Mouse (Mus musculus) stomach, embryonic 16.5 days (tissue): ENCODE measurements around the gene Gria1. TPM values are rescaled to one million over a fixed set of nuclear protein-coding genes. Genes with fewer than 3 reads are reported as not detected.

Experiments
- ATAC-seq: fragments of 200-750 bp; cut with Nextera tagmentation; 2 replicates; pipeline ENCODE4 v1.8.0; 2017; ENCODE audit warnings: moderate number of reproducible peaks, moderate TSS enrichment; ENCODE audit not compliant: insufficient read depth, low FRiP score
- H3K27ac ChIP-seq: fragments of 300-500 bp; sonication (generic); 2 replicates; pipeline ENCODE4 v1.5.1; 2014; ENCODE audit warnings: low read length
- H3K27me3 ChIP-seq: fragments of 300-500 bp; sonication (generic); 2 replicates; pipeline ENCODE4 v1.6.1; 2014; ENCODE audit warnings: low read length, control low read depth, mixed read lengths; ENCODE audit not compliant: control insufficient read depth, insufficient read depth
- H3K36me3 ChIP-seq: fragments of 300-500 bp; sonication (generic); 2 replicates; pipeline ENCODE4 v1.6.1; 2014; ENCODE audit warnings: low read length; ENCODE audit not compliant: control insufficient read depth, insufficient read depth
- H3K4me1 ChIP-seq: fragments of 300-500 bp; sonication (generic); 2 replicates; pipeline ENCODE4 v1.6.1; 2014; ENCODE audit warnings: low read length, control low read depth, mixed read lengths; ENCODE audit not compliant: control insufficient read depth, insufficient read depth
- H3K4me2 ChIP-seq: fragments of 300-500 bp; sonication (generic); 2 replicates; pipeline ENCODE4 v1.6.1; 2014; ENCODE audit warnings: low read depth, low read length, mixed read lengths
- H3K4me3 ChIP-seq: fragments of 300-500 bp; sonication (generic); replicated peaks from 2 replicates; pipeline ENCODE4 v1.5.1; 2014; ENCODE audit warnings: mild to moderate bottlenecking, low read length
- H3K9ac ChIP-seq: fragments of 300-500 bp; sonication (generic); 2 replicates; pipeline ENCODE4 v1.6.1; 2014; ENCODE audit warnings: low read length
- H3K9me3 ChIP-seq: fragments of 300-500 bp; sonication (generic); replicated peaks from 2 replicates; pipeline ENCODE4 v1.6.1; 2016; ENCODE audit warnings: low read length, control low read depth; ENCODE audit not compliant: control insufficient read depth
- WGBS: fragments of 180-500 bp; shearing (Covaris S2); extraction: QIAGEN DNeasy Blood & Tissue Kit; methylation state at CpG from one replicate; pipeline ENCODE4 v1.1.7; 2014; 5-methylcytosine and 5-hydroxymethylcytosine counted together
- polyA plus RNA-seq: library from polyadenylated mRNA; unstranded; fragments of >200 nt; fragmentation: Nextera tagmentation; extraction: Ambion mirVana; gene quantifications from 2 replicates; pipeline ENCODE4 v1.2.1, GENCODE M21; 2015

Gria1 gene
- polyA plus RNA-seq, 1 experiment from 2014 or later, result 1.7 TPM

DNA sequence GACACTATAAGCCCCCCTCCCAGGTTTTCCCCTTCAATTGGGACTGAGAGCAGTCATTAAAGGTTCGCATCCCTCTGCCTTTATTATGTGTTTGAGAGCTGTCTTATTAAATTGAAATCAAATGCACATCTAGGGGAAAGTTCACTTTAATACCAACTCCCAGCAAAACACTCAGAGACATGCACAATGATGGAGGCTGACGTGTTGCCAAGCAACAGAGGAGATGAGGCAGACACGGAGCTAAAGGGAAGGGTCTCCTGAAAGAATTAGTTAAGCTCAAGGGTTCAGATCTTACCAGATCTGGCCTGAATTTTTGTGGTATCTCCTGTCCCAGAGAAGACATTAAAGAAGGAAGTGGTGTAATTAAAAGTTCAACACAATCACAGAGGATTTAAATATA, 305.9 kb downstream of the Gria1 start:
- ATAC-seq, result no peak

GRCm38 (mm10) chr11:57317478-57317877, 306.3 kb downstream of the Gria1 start:
- Histone ChIP-seq H3K36me3 (no peaks in the 10 kb centered on the region), H3K9me3 (no peaks in the 10 kb centered on the region), H3K27me3 (no peaks in the 10 kb centered on the region), H3K4me2 (no peak overlapping the region), H3K4me1 (no peaks in the 10 kb centered on the region), H3K27ac (no peak overlapping the region), H3K4me3 (no peak overlapping the region), H3K9ac (no peak overlapping the region)
- no peak for ATAC-seq
- 85% methylated on average over 13 of the region's 13 CpGs for WGBS

More for the DNA sequence above, 305.9 kb downstream of the Gria1 start:
- Histone ChIP-seq H3K9me3 (no peaks in the 10 kb centered on the region), H3K27me3 (no peaks in the 10 kb centered on the region), H3K36me3 (no peaks in the 10 kb centered on the region), H3K4me3 (no peak overlapping the region), H3K4me2 (no peak overlapping the region), H3K27ac (no peak overlapping the region), H3K4me1 (no peaks in the 10 kb centered on the region), H3K9ac (no peak overlapping the region)
- WGBS, result 76% methylated on average over 3 of the region's 3 CpGs

DNA sequence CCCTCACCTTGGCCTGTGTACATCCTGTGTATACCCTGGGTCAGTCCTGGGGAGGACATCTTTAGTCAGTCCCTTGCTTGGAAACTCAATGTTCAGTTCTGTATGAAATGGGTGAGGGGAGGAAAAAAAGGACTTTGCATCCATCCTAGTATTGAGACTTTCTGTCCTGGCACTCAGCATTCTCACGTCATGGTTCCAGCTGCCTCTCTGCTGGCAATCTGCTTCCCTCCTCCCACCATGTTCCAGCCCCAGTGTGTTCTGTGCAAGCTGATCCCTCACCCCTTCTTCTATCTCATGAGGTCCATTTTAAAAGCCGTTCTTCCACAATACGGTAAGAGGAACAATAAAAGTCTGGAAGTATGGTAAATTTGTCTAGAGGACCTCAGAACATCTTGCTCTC, 308.2 kb downstream of the Gria1 start:
- WGBS, result 87% methylated on average over 3 of the region's 3 CpGs
- Histone ChIP-seq H3K4me2 (no peak overlapping the region), H3K4me3 (no peak overlapping the region), H3K9ac (no peak overlapping the region), H3K27ac (no peak overlapping the region), H3K36me3 (no peaks in the 10 kb centered on the region), H3K27me3 (no peaks in the 10 kb centered on the region), H3K9me3 (no peaks in the 10 kb centered on the region), H3K4me1 (no peaks in the 10 kb centered on the region)
- no peak for ATAC-seq

DNA sequence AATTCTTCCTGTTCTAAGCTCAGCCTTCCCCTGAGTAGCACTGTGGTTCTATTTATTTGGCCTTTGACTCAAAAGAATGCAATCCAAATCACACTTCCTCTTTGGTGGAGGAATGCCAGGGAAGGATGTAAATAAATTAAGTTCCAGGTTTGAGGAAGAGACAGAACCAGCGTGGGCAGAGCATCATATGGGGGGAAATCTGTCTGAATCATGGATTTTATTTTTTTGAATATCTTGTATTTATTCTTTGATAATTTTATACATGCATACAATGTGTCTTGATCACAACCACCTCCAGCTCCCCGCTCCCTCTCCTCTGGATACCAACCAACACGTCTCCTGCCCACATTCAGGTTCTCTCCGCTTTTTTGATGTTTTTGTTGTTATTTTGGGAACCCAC, 312.9 kb downstream of the Gria1 start:
- Histone ChIP-seq H3K4me3 (no peak overlapping the region), H3K9me3 (no peaks in the 10 kb centered on the region), H3K4me1 (no peaks in the 10 kb centered on the region), H3K27ac (no peak overlapping the region), H3K4me2 (no peak overlapping the region), H3K27me3 (no peaks in the 10 kb centered on the region), H3K36me3 (no peaks in the 10 kb centered on the region), H3K9ac (no peak overlapping the region)
- ATAC-seq, result no peak
- 73% methylated on average over 4 of the region's 4 CpGs for WGBS
